Mouse (Mus musculus) adrenal gland, postnatal 10 days (tissue): ENCODE measurements at regions not wholly inside any gene's neighbourhood (a gene's known extent, or its start where the extent isn't known, plus 50 kb on each side); places are given as distances from the start of the nearest gene placed in this dataset.

Experiments used
- DNase-seq: peaks from one replicate; pipeline ENCODE4 v3.0.0; 2021; ENCODE audit warnings: mixed read lengths

DNA sequence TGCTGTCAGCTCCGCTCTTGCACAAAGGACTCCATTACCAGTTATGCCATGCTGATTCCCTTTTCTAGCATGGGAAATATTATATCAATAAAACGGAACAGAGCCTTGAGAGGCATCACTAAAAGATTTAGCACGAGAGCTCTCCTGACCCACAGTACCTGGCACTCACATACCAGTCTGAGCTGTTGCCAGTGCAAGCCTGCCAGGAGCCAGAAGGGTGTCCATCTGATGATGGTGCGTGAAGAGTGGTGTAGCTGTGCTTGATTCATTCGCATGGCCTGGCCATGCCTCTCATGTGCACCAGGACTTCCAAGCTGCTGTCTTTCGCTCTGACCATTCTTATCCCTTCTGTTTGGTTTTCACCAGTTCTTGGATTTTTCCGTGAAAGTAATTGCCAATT, 102.3 kb upstream of the Irx4 start:
- no peak for DNase-seq

DNA sequence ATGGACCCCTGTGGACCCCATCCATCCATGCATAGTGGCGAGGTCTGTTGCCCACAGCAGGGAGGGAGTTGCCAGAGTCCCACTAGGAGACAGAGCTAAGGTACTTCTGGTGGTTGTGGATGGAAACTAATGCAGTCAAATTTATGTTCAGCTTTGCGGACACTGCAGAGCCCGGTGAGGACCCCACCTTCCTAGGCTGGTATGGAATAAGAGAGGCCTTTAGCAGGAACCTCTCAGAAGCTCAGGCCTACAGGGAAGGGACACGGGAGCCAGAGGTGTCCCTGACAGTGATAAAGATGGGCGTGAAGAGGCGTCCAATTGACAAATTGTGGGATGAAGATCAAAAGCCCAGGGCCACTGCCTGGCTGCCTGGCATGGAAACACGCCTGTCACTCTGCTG, 100.8 kb upstream of the Irx4 start:
- no peak for DNase-seq

DNA sequence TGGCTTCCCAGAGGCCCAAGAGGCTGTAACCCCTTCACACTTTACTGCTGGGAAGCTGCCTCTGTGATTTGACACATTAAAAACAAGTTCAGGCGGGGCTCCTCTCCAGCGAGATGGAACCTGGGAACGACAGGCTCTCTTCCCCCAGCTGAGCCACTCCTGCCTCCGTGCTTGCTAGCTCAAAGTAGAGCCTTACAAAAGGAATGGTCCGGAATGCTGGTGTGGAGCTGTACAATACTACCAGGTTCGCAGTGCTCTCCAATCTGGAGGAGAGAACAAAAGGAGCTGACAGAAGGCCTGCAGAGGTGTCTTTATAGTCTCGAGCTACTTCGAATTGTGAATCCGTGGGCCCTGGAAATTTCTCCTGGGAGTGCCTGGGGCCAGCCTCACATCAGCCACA, 100.4 kb upstream of the Irx4 start:
- no peak for DNase-seq

DNA sequence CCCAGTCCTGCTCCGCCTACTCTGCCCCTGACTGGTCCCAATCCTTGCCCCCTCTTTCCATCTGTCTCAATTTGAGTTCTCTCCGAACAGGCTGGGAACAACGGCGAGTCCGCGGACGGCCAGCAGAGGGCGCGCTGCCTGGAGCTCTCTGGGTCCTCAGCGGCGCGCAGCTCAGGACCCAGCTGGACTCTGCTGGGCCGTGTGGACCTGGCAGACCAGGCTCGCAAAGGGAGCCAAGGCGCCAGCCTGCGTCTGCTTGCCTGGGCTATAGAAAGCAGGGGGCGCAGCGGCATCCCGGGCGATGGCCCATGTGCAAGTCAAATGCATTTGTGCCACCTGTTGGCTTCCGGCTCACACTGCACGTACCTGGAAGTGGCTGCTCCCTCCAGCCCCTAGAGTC, 100.0 kb upstream of the Irx4 start:
- peak; percentile 89 for DNase-seq

DNA sequence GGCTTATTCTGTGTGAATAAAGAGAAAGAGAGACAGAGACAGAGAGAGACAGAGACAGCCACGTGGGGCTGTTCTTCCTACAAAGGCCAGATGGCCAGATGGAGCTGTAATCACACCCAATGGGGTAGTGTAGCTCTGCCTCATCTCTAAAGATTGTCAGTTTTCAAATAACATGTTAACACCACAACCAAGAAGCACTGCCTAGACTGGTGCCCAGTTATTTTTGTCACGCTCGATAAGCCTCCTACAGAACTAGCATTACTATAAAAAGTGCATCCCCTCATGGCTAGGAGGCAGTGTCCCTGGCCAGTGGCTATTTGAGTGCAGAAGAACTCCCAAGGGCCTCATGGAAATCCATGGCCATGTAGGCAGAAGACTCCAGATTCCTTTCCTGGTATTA, 90.0 kb upstream of the Irx4 start:
- no peak for DNase-seq

DNA sequence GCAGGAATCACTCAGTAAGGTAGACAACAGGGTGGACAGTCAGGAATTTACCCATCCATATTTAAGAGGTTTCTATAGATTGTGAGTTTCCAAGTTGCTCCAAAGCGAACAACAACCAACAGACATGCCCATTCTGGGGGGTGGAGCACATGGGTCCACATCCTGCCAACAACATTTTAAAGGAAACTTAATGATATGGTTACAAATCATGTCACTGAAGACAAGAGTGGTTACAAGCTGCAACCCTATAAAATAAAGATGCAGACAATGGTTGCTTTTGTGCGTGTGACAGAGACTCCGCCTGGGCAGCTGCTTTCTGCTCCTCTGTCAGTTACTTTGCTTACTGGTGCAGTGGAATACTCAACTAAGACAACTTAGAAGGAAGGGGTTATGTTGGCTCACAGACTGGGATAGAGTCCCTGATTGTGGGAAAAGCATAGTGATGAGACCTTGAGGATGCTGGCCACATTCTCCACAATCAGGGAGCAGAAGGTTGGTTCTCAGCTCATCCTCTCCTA, 52.3 kb upstream of the Irx4 start:
- no peak for DNase-seq
